Mouse (Mus musculus) megakaryocyte, embryonic 14.5 days (primary cell): ENCODE results near the gene Nrip2.

Experiments used
- FLI1 ChIP-seq: IDR thresholded peaks from 2 replicates; pipeline ENCODE4 v1.6.1; 2012; ENCODE audit warnings: low read length, inconsistent platforms, mixed read lengths
- GATA1 ChIP-seq: IDR thresholded peaks from 3 replicates; pipeline ENCODE4 v1.6.1; 2012; ENCODE audit warnings: mixed read lengths, low read length, inconsistent platforms, borderline replicate concordance

DNA sequence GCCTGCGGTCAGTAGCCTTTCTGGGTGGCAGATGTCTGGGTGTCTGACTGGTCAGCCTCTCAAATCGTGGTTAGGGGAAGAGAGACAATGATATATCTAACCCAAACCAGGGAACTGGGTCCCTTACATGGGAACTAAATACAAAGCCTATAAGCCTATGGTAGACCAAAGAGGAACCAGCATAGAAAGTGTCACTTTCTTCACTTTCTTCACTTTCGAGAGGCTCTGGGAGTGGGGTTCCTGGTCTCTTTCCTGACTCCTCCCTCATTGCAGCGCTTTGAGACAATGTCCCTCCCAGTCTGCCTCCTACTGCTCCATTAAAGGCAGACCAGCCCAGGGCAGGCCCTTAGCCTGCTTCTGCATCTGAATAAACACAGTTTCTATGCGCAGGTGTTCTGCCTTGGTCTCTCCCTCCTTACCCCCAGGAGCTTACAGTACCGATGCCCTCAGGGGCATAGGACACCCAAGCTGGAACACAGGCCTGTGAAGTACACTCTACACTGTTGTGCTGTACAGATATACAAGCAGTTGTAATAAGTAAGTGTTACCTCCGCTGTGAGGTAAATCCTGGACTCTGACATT, 9.5 kb downstream of the Nrip2 start:
- TF ChIP-seq GATA1 (no peak), FLI1 (no peak)
